Mouse (Mus musculus) lung, adult 2 months (tissue): Measurements from ENCODE around the gene Mafk.
A peak's percentile ranks its signal among the peaks of the same experiment; 100 is the strongest.

Source experiments
- CTCF ChIP-seq: fragments of 200-500 bp; IDR thresholded peaks from 2 replicates; pipeline ENCODE4 v1.5.1; 2011; ENCODE audit warnings: mild to moderate bottlenecking, low read length, control low read depth; ENCODE audit not compliant: insufficient read depth
- POLR2A ChIP-seq: fragments of 200-500 bp; IDR thresholded peaks from 2 replicates; pipeline ENCODE4 v1.6.1; 2011; ENCODE audit warnings: low read depth, mild to moderate bottlenecking, control low read depth, low read length, borderline replicate concordance; ENCODE audit errors: extremely low read depth

GRCm38 (mm10) chr5:139775216-139775926, 15.9 kb upstream of the Mafk start, which contains the start of gene Ints1:
- TF ChIP-seq CTCF (peak; percentile 97), POLR2A (peak; percentile 60; the same call in 1 of the 2 replicates)
